Mouse (Mus musculus) regulatory T cell (primary cell): ENCODE data around the gene Hnrnpr.

Source experiments
- in situ Hi-C: fragments of 300-600 bp; cut with MboI, MseI; formaldehyde crosslinking; loops from one replicate; pipeline ENCODE4 v1.15.1; 2025; ENCODE audit warnings: high pct_unique_total_duplicates

The Hnrnpr gene

GRCm38 (mm10) chr4:136308355-136308754 is 2.4 kb upstream of the Hnrnpr start:
- in situ Hi-C loops: no loop called here

GRCm38 (mm10) chr4:136309780-136310179 is 962 bp upstream of the Hnrnpr start:
- in situ Hi-C loops: no loop called here

- in situ Hi-C loops: no loop called here
Measured at GRCm38 (mm10) chr4:136311042-136311999, 579 bp downstream of the Hnrnpr start.

GRCm38 (mm10) chr4:136312616-136313015 is 1.9 kb downstream of the Hnrnpr start:
- in situ Hi-C loops: no loop called here

GRCm38 (mm10) chr4:136317667-136318066 is 6.9 kb downstream of the Hnrnpr start:
- in situ Hi-C loops: no loop called here

GRCm38 (mm10) chr4:136320016-136320415 is 9.3 kb downstream of the Hnrnpr start:
- in situ Hi-C loops: no loop called here

GRCm38 (mm10) chr4:136324226-136324625 is 13.5 kb downstream of the Hnrnpr start:
- in situ Hi-C loops: no loop called here

GRCm38 (mm10) chr4:136327238-136327637 is 16.5 kb downstream of the Hnrnpr start:
- in situ Hi-C loops: no loop called here

GRCm38 (mm10) chr4:136328115-136328514 is 17.4 kb downstream of the Hnrnpr start:
- in situ Hi-C loops: no loop called here

GRCm38 (mm10) chr4:136331709-136332108 is 21.0 kb downstream of the Hnrnpr start:
- in situ Hi-C loops: no loop called here

- in situ Hi-C loops: no loop called here
Measured at GRCm38 (mm10) chr4:136333191-136333590, 22.4 kb downstream of the Hnrnpr start.

GRCm38 (mm10) chr4:136335065-136335464 is 24.3 kb downstream of the Hnrnpr start:
- in situ Hi-C loops: no loop called here

- in situ Hi-C loops: no loop called here
Measured at GRCm38 (mm10) chr4:136337129-136337528, 26.4 kb downstream of the Hnrnpr start.

GRCm38 (mm10) chr4:136349616-136350015 is 38.9 kb downstream of the Hnrnpr start:
- in situ Hi-C loops: no loop called here

- in situ Hi-C loops: no loop called here
Measured at GRCm38 (mm10) chr4:136357026-136357425, 46.3 kb downstream of the Hnrnpr start.

GRCm38 (mm10) chr4:136357429-136357828 is 46.7 kb downstream of the Hnrnpr start:
- in situ Hi-C loops: no loop called here

GRCm38 (mm10) chr4:136367856-136368255 is 57.1 kb downstream of the Hnrnpr start:
- in situ Hi-C loops: no loop called here

GRCm38 (mm10) chr4:136369727-136370126 is 59.0 kb downstream of the Hnrnpr start:
- in situ Hi-C loops: loop anchor here (10.0 kb wide), 1 partner anchor 255 kb away; the partner anchor contains the start of gene Lactbl1

- in situ Hi-C loops: loop anchor here (10.0 kb wide), 1 partner anchor 251 kb away; the partner anchor contains the start of gene Lactbl1
Measured at GRCm38 (mm10) chr4:136373494-136374181, 62.9 kb downstream of the Hnrnpr start.

GRCm38 (mm10) chr4:136377001-136377400 is 66.3 kb downstream of the Hnrnpr start:
- in situ Hi-C loops: loop anchor here (10.0 kb wide), 1 partner anchor 248 kb away; the partner anchor contains the start of gene Lactbl1

- in situ Hi-C loops: no loop called here
Measured at GRCm38 (mm10) chr4:136383052-136383451, 72.3 kb downstream of the Hnrnpr start.

- in situ Hi-C loops: no loop called here
Measured at GRCm38 (mm10) chr4:136383839-136384238, 73.1 kb downstream of the Hnrnpr start.
